Mouse (Mus musculus): ENCODE measurements around the gene Dapk2. TPM values are rescaled to one million over a fixed set of nuclear protein-coding genes. Genes with fewer than 3 reads are reported as not detected.

The Dapk2 gene
- total RNA-seq, 2 experiments from 2014 or later, result 5.3 TPM

DNA sequence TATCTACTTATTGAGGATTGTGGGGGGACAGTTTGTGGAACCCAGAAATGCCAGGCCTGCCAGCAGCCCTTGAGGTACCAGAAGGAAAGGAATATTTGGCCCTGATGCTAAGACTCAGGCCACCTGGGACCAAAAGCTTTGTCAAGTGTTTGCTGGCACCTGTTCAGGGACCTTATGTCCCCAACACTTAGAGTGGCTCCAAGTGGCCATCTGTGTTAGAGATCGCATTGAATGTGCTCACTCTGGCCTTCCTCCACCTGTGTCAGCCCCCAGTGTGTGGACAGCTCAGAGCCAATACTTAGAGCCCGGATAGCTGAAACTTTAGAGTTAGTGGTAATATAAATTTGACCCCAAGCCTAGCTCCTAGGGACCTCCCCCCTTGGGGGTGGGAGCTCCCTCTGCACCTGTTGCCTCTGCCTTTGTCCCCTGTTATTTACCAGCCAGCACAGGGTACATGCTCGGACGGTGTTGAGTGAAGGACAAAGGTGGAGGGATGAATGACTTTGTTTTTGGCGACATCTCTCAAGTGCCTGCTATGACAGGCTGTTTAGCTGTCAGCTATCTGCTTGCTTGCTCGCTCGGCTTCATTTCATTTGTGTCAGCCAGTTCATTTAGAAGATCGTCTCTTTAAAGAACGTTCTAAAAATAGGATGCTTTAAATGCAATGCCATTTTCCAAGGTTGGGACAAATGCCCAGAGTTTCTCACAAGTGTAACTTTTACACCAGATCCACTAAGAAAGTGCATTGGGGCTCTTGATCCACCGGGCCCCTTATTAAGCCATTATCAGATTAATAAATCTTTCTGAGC is 61.1 kb downstream of the Dapk2 start:
- no peak for DNase-seq (ENCODE audit: low spot score)
- intact Hi-C loops (cut with DNase I), result no loop called here

DNA sequence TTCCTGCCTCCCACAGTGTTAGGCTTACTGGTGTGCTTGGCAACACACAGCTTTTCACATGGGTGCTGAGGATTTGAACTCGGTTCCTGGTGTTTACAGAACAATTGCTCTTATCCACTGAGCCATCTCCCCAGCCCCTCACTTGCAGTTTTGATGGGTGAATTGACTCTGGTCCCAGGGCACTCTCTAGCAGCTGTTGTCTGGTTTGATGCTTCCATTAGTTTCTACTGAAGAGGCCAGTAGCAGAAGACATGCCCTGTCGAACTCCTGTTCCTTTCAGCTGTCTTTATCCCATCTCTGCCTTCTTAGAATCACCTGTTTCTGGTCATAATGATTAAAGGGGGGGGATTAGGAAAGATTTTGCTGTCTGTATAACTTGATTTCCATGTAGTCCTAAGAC is 65.8 kb downstream of the Dapk2 start:
- intact Hi-C loops (cut with DNase I), result no loop called here
- DNase-seq (ENCODE audit: low spot score), result no peak

DNA sequence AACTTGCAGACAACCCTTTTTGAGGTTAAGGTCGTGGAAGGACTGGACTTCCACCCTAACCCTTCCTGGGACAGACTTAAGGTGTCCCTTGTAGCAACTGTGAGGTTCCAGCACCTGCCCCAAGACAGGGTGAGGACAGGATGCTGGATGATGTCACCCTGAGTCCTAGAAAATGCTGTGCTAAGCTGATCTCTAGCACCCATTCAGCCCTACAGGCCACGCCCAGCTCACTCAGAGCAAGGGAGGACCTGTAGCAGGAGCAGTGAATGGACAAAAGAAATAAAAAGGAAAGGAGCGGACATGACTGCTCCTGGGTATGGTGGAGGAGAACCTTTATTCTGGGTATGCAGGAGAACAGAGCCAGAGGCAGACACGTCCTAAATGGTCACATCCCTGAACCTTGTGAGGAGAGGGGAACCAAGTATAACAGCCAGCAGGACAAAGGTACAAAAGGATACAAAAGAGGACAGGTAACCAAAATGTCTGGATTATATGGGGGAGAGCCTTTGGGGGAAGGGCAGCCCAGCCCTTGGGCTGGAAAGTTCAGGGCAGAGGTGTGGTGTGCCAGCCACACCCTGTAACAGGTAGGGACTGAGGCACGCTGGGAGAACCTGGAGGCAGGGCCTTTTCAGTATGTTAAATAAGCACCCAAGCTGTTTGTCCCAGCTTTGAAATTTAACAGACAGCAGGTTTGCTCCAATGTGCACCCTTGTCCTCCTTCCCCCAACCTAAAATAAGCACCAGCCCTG is 67.9 kb downstream of the Dapk2 start:
- intact Hi-C loops (cut with DNase I), result no loop called here
- DNase-seq (ENCODE audit: low spot score), result no peak

DNA sequence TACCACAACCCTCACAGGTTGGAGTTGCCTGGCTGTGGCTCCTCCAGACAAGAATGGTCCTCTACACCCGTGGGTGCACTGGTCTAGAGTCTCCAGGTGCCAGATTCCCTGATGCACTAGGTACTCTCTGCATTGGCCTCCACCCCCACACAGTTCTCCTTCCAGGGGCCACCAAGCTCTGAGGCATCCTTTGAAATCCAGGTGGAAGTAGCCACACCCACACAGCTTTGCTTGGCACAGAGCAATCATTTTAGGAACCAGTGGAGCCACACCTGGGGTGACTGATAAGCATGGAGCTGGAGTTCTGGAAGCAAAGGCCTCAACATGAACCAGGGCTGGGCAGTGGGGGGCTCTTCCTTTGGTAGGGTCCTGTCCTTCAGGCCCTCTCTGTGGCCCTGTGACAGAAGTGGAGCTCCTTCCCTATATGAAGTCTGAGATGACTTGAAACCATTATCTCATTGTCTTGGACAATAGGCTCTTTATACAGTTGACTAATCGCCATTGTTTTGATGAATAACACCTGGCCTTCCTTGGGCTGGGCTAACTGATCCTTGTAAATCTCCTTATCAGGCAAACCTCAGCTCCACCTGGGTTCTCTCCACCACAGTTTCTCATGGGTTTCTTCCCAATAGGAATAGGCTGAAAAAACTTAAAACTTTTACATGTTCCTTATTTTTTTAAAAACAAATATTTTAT is 70.6 kb downstream of the Dapk2 start:
- DNase-seq (ENCODE audit: low spot score), result no peak
- intact Hi-C loops (cut with DNase I), result no loop called here

DNA sequence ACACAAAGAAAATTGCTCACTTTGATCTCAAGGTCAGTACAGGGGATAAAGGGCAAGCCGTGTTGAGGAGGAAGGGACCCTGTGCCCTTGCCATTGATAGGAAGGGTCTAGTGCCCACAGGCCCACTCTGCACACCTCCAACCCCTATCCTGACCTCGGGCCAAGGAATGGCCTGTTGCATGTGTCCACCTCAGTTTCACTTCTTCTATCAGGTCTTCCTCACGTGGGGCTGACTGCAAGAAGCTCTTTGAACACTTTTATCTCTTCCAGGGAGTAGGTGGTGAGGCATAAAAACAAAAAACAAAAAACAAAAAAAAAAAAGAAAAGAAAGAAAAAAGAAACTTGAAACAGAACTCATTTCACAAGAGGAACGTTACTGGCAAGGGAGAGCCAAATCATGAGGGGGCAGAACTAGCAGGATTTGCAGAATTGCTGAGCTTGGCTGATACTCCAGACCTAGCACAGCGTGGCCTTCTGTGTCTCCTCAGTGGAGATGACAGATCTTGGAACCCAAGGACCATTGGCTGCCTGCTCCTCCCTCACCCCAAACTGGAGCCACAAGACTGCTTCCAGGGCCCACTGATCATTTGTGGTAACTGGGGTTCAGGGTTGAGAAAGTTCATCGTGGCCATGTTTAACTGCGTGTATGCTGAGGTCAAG is 73.9 kb downstream of the Dapk2 start:
- intact Hi-C loops (cut with DNase I), result no loop called here

DNA sequence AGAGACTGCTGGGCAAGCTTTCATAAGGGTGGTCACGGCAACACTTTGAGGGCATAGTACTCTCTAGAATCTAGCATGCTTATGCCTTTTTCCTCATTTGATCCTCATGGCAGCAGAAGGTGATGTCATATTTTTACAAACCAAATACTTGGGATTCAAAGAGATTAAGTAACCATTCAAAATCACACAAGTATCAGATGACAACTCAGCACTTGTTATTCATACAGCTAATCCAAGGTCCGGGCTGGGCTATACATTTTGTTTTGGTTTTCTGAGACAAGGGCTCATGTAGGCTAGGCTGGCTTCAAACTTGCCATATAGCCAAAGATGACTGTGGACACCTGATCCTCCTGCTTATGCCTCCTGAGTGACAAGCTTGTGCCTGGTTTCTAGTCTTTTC is 78.6 kb downstream of the Dapk2 start:
- no peak for DNase-seq (ENCODE audit: low spot score)
- intact Hi-C loops (cut with DNase I), result no loop called here

More for the DNA sequence above, 73.9 kb downstream of the Dapk2 start:
- DNase-seq (ENCODE audit: low spot score), result peak; percentile 29

DNA sequence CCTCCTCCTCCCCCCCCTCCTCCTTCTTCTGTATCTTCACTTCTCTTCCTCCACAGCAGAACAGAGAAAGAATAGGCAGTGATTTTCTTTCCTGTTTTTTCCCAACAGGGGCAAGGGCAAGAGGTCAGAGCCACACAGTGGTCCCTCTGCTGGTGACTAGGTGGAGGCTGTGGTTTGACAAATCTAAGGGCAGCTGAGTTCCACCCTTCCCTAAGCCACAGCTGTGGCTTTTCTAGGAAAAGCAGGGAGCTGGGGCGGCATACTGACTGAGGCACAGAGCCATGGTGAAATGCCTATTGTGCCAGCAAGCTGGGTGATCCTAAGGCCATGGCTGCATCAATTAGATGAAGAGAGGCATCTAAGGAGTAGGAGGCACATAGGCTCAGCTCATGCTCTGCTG is 79.7 kb downstream of the Dapk2 start:
- DNase-seq (ENCODE audit: low spot score), result no peak
- intact Hi-C loops (cut with DNase I), result no loop called here

DNA sequence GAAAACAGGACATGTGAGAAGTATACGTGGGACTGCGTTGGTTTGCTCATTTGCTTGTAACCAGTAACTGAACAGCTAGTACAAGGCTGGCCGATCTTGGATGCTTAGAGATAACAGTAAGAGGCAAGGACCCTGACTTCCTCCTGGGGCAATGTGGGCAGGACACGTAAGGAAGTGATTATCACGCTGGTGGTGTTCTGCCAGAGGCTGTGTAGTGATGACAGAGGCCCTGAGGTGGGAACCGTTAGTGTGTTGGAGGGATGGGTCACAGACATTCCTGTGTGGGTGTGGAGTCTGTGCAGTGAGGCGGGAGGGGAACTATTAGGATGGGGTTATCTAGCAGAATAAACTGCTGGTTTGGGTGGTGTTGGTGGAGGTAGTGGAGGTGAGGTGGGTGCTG is 81.2 kb downstream of the Dapk2 start:
- no peak for DNase-seq (ENCODE audit: low spot score)
- intact Hi-C loops (cut with DNase I), result no loop called here

DNA sequence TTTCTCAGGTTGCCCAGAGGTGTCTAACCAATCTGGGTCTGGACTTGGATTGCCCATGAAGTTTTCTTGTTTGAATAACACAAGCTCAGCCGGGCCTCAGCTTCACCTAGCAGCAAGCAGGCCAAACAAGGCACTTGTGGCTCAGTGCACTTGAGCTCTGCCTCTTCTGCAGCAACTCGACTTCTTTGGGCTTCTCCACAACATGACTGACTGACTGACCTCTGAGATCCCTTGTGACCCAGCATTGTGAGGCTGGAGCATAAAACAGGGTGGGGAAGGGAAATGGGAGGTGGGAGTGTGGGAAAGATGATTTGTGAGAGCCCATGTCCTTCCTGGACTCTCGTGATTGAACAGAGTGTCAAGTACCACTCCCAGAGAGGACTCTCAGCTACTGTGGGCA is 81.7 kb downstream of the Dapk2 start:
- DNase-seq (ENCODE audit: low spot score), result no peak
- intact Hi-C loops (cut with DNase I), result loop anchor here (5.0 kb wide), 1 partner anchor 82 kb away; the partner anchor contains the start of gene Dapk2

DNA sequence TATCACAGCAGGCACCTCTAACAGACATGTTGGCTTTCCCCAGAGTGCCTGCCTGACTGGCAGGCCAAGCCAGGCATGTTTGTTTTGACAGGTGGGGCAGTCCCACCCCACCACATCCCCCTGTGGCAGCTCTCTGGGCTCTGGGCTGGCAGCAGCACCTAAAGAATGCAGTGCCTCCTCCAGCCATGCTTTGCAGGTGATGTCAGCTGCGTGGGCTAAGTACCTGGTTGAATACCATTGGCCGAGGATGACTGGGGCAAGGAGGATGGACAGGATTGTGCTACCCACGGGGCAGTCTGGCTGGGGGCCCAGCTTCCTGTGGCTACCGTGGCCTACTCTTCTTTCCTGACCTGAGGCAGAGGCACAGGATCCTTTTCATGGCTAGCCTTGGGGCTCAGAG is 82.5 kb downstream of the Dapk2 start:
- DNase-seq (ENCODE audit: low spot score), result no peak
- intact Hi-C loops (cut with DNase I), result loop anchor here (5.0 kb wide), 1 partner anchor 83 kb away; the partner anchor contains the start of gene Dapk2

DNA sequence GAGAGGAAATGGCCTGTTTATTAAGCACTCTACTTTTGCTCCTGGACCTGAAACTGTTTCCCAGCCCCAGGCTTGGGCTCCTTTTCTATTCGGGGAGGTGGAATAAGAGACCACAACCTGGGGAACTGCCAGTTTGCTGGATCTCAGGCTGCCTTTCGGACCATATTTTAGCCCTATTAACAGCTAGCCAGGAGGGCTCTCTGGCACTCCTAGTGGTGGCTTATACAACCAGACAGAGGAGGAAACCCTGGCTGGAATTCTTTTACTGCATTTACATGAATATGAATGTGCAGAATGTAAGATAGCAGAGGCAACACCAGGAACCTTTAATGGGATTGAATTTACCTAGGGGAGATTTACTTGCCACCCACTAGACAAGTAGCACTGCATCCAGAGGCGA is 83.0 kb downstream of the Dapk2 start:
- intact Hi-C loops (cut with DNase I), result loop anchor here (5.0 kb wide), 1 partner anchor 84 kb away; the partner anchor contains the start of gene Dapk2
- no peak for DNase-seq (ENCODE audit: low spot score)

DNA sequence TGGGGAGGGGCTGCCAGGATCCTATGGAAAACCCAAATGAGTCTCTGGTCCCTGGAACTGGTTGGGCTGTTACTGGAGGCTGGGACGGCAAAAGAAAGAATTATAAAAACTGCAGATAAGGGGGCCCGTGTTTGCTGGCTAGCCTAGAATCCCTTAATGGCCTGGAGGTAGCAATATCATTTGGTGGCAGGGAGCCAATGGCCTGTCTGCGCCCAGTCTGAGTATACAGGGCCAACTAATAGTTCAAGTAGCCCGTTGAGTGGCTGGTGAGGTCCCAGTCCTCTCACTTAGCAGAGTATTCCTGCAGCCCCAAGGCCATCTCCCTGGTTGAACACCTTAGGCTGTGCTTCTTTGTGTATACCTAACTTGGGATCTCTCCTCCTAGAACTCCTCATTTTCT is 83.7 kb downstream of the Dapk2 start:
- no peak for DNase-seq (ENCODE audit: low spot score)
- intact Hi-C loops (cut with DNase I), result loop anchor here (5.0 kb wide), 1 partner anchor 84 kb away; the partner anchor contains the start of gene Dapk2

DNA sequence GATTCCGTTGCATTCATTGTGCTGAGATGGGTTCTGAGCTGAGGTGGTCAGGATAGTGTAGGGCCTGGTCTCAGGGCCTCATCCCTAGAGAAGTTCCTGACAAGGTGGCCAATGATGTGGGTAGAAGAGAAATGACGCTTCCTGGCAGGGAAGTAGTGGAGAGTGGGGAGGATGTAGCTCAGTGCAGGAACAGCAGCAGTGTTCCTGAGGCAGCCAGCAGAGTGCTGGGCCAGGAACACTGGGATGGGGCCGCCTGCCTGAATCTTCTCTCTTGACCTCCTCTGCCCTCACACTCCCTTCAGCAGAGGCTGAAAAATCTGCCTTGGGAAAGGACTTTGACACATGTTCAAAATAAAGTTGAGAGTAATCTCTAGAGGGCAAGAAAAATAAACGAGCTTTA is 85.2 kb downstream of the Dapk2 start:
- intact Hi-C loops (cut with DNase I), result loop anchor here (5.0 kb wide), 1 partner anchor 86 kb away; the partner anchor contains the start of gene Dapk2
- peak; percentile 39 for DNase-seq (ENCODE audit: low spot score)

DNA sequence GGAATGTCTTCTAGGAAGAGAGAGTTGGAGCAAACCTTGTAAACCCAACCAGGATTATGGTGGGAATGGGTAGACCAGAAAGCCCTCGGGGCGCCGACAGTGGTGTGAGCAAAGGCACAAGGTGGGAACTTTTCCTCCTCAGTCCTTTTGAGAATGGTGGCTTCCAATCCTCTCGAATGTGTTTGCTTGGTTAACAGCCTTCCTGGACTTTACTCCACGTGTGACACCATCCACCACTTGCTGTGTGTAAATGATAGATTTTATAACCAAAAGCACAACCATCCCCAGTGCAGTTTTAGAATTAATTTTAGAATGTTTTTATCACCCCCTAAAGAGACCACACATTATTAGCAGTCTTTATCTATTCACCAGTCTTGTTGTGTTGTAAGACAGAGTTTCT is 86.1 kb downstream of the Dapk2 start:
- intact Hi-C loops (cut with DNase I), result loop anchor here (2.0 to 5.0 kb wide), 2 partner anchors 35 to 87 kb away; partner anchors contain the start of gene Dapk2
- no peak for DNase-seq (ENCODE audit: low spot score)

DNA sequence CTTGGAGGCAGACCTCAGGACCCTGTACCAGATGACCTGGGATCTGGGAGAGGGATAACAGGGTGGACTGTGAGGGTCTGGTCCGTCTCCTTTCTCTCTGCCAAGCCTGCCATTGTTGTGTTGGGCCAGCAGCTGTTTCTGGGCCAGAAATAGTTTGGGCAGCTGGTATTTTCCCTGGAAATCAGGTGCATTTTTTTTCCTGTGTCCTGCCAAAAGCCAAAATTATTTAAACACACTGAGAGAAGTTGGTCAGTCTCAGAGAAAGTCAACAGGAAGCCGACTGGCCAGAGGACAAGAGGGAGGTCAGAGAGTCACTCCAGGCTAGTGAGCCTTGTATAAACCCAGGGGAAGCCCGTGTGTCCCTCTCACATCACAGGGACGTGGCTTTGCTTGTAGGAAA is 87.7 kb downstream of the Dapk2 start:
- intact Hi-C loops (cut with DNase I), result loop anchor here (2.0 kb wide), 1 partner anchor 33 kb away; no protein-coding TSS in a partner anchor
- peak; percentile 26 for DNase-seq (ENCODE audit: low spot score)

DNA sequence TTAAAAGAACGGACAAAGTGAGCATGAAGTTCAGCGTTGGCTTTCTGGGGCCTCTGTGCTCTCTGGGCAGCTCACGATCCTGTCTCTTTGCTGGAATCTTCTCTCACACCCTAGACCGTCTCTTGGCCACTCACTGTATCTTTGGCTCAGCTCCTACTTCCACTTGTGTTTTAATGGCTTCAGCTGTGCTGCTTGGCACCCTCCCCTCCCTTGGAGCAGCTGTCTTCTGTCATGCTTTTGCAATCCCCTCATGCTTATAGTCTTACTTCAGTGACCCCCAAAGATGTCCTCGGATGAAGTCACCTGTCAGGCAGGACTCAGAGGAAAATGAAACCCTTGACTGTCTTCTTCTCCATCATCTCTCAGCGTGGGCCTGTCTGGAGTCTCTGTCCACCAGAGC is 91.3 kb downstream of the Dapk2 start:
- peak; percentile 8 for DNase-seq (ENCODE audit: low spot score)
- intact Hi-C loops (cut with DNase I), result no loop called here

DNA sequence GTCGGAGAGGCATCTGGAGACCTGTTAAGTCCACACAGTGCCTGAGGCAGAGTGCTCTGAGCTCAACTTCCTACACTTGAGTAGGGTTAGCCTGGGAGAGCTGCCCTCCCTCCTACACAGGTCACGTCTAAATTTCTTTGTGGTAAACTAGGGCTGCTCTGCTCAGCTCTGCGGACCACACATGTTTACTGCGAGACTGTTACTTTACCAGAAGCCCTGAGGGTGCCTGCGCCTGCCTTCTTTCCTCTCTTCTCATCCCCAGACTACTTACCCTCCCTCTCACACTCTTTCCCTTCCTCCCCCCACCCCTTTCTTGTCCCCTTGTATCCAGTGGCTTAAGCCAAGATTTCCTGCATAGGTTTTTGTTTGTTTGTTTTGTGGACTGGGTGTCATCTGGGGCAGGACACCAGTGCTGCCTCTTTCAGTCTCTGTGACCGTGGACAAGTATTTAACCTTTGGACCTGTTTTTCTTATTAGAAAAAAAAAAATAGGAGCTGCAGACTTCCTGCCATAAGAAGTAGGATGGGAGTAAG is 93.2 kb downstream of the Dapk2 start:
- DNase-seq (ENCODE audit: low spot score), result no peak
- intact Hi-C loops (cut with DNase I), result no loop called here

DNA sequence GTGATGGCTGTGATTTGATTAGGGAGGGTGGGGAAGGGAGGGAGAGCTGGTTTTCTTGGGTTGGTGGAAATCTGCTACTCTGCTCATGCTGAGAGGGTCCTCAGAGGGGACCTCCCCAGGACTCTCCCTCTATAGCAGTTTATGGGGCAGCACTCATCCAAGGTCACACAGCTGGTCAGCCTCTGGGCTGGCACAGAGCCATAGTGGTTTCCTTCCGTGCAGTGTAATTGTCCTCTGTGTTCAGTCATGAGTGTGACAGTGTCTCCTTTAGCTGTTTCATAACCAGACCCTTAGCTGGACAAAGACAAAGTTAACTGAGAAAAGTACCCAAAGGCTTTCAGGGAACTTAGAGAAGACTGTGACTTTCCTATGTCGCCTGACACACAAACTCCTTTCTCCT is 103.7 kb downstream of the Dapk2 start:
- DNase-seq (ENCODE audit: low spot score), result no peak
- intact Hi-C loops (cut with DNase I), result no loop called here

DNA sequence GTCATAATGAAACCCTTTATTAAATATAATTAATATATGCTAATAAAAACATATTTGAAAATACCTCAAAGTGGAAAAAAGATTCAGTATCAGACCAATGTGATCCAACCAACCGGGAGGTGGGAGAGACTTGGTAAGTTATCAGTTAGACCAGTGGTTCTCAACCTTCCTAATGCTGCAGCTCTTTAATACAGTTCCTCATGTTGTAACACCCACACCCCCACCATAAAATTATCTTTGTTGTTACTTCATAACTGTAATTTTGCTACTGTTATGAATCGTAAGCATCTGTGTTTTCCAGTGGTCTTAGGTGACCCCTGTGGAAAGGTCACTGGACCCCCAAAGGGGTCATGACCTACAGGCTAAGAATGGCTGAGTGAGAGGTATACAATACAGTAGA is 105.7 kb downstream of the Dapk2 start:
- intact Hi-C loops (cut with DNase I), result no loop called here
- no peak for DNase-seq (ENCODE audit: low spot score)

DNA sequence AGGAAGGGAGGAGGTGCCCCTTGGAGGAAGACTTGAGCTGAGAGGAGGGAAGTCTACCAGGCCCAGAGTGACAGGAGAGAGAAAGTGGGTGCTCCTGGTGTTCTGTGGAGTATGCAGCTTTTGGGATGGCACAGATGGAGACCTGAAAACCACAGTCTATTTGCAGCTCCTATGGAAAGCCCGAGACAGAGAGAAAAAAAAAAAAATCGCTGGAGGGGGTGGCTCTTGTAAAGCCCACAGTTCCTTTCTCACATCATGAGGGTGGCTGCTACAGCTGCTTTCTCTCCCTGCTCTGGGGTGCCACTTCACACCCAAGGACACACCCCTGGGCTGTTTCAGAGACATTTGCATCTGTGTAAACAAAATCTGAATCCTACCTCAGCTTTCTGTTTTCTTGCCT is 107.6 kb downstream of the Dapk2 start:
- intact Hi-C loops (cut with DNase I), result no loop called here
- no peak for DNase-seq (ENCODE audit: low spot score)
